Mouse (Mus musculus): ENCODE results near the gene Rassf4. TPM values are rescaled to one million over a fixed set of nuclear protein-coding genes. Genes with fewer than 3 reads are reported as not detected.

Gene Rassf4
- polyA plus RNA-seq (2015; fragmentation: Illumina TruSeq; extraction: RNeasy Lipid Tissue Mini Kit (QIAGEN cat#74804); ENCODE audit: insufficient read depth, low read depth, low replicate concordance): 2.7 TPM

GRCm38 (mm10) chr6:116673471-116674282 lies at the start of gene Rassf4:
Rassf4 (minus strand) TSS chr6:116673952.

GRCm38 (mm10) chr6:116716666-116717065 lies 42.9 kb upstream of the Rassf4 start, which contains the start of gene Tmem72:
Tmem72 (minus strand) TSS chr6:116716913.

GRCm38 (mm10) chr6:116650406-116650805 lies 23.3 kb downstream of the Rassf4 start, which contains the start of gene Depp1:
Depp1 (plus strand) TSS chr6:116650609.

GRCm38 (mm10) chr6:116628539-116629171 lies 45.1 kb downstream of the Rassf4 start, which contains the start of gene Zfp422:
Zfp422 (minus strand) TSS chr6:116628999.

GRCm38 (mm10) chr6:116584095-116584494 lies 89.7 kb downstream of the Rassf4 start, which contains the start of gene Olfr215:
Olfr215 (minus strand) TSS chr6:116584195.

Other genes with a start within 250 kb of the Rassf4 start
- gene Alox5, start 212.8 kb downstream of the Rassf4 start, polyA plus RNA-seq (2015; fragmentation: Illumina TruSeq; extraction: RNeasy Lipid Tissue Mini Kit (QIAGEN cat#74804); ENCODE audit: insufficient read depth, low read depth, low replicate concordance): 2.1 TPM
- not detected for gene Olfr211, start 184.9 kb downstream of the Rassf4 start, polyA plus RNA-seq (2015; fragmentation: Illumina TruSeq; extraction: RNeasy Lipid Tissue Mini Kit (QIAGEN cat#74804); ENCODE audit: insufficient read depth, low read depth, low replicate concordance)
- not detected for gene Olfr212, start 167.4 kb downstream of the Rassf4 start, polyA plus RNA-seq (2015; fragmentation: Illumina TruSeq; extraction: RNeasy Lipid Tissue Mini Kit (QIAGEN cat#74804); ENCODE audit: insufficient read depth, low read depth, low replicate concordance)
- gene Olfr213, start 135.5 kb downstream of the Rassf4 start, polyA plus RNA-seq (2015; fragmentation: Illumina TruSeq; extraction: RNeasy Lipid Tissue Mini Kit (QIAGEN cat#74804); ENCODE audit: insufficient read depth, low read depth, low replicate concordance): not detected
- gene Gm5580, start 122.8 kb downstream of the Rassf4 start, polyA plus RNA-seq (2015; fragmentation: Illumina TruSeq; extraction: RNeasy Lipid Tissue Mini Kit (QIAGEN cat#74804); ENCODE audit: insufficient read depth, low read depth, low replicate concordance): not detected
- gene Olfr214, start 119.7 kb downstream of the Rassf4 start, polyA plus RNA-seq (2015; fragmentation: Illumina TruSeq; extraction: RNeasy Lipid Tissue Mini Kit (QIAGEN cat#74804); ENCODE audit: insufficient read depth, low read depth, low replicate concordance): not detected
- gene Olfr215, start 89.8 kb downstream of the Rassf4 start, polyA plus RNA-seq (2015; fragmentation: Illumina TruSeq; extraction: RNeasy Lipid Tissue Mini Kit (QIAGEN cat#74804); ENCODE audit: insufficient read depth, low read depth, low replicate concordance): not detected
- 5.4 TPM for gene Zfp422, start 45.0 kb downstream of the Rassf4 start, polyA plus RNA-seq (2015; fragmentation: Illumina TruSeq; extraction: RNeasy Lipid Tissue Mini Kit (QIAGEN cat#74804); ENCODE audit: insufficient read depth, low read depth, low replicate concordance)
- 5.3 TPM for gene Depp1, start 23.3 kb downstream of the Rassf4 start, polyA plus RNA-seq (2015; fragmentation: Illumina TruSeq; extraction: RNeasy Lipid Tissue Mini Kit (QIAGEN cat#74804); ENCODE audit: insufficient read depth, low read depth, low replicate concordance)
- not detected for gene Tmem72, start 43.0 kb upstream of the Rassf4 start, polyA plus RNA-seq (2015; fragmentation: Illumina TruSeq; extraction: RNeasy Lipid Tissue Mini Kit (QIAGEN cat#74804); ENCODE audit: insufficient read depth, low read depth, low replicate concordance)